Mouse (Mus musculus) small intestine, adult 2 months (tissue): ENCODE results near the gene Lmbr1l. TPM values are rescaled to one million over a fixed set of nuclear protein-coding genes. Genes with fewer than 3 reads are reported as not detected.
A peak's percentile ranks its signal among the peaks of the same experiment; 100 is the strongest.
"Not testable (repeated sequence)": the region's sequence is repeated elsewhere in the genome, so short reads cannot be mapped to it uniquely, and the experiment has no call there.

ENCODE experiments used
- H3K27ac ChIP-seq: fragments of 200-500 bp; 2 replicates; pipeline ENCODE4 v1.5.1; 2012; ENCODE audit warnings: low read depth, low read length, control low read depth, inconsistent platforms; ENCODE audit not compliant: insufficient read depth
- H3K27me3 ChIP-seq: fragments of 200-500 bp; 2 replicates; pipeline ENCODE4 v1.6.1; 2012; ENCODE audit warnings: mild to moderate bottlenecking, moderate library complexity, low read length, inconsistent platforms; ENCODE audit not compliant: control insufficient read depth, insufficient read depth
- H3K36me3 ChIP-seq: fragments of 200-500 bp; 2 replicates; pipeline ENCODE4 v1.6.1; 2012; ENCODE audit warnings: mild to moderate bottlenecking, low read length, control low read depth, inconsistent platforms; ENCODE audit not compliant: control insufficient read depth, insufficient read depth
- H3K4me1 ChIP-seq: fragments of 200-500 bp; 2 replicates; pipeline ENCODE4 v1.6.1; 2012; ENCODE audit warnings: low read length, inconsistent platforms, mixed read lengths; ENCODE audit not compliant: control insufficient read depth, insufficient read depth, insufficient read length
- H3K4me3 ChIP-seq: fragments of 200-500 bp; 2 replicates; pipeline ENCODE4 v1.5.1; 2012; ENCODE audit warnings: low read depth, mild to moderate bottlenecking, control low read depth, inconsistent platforms, low read length, moderate library complexity
- CTCF ChIP-seq: fragments of 200-500 bp; IDR thresholded peaks from 2 replicates; pipeline ENCODE4 v1.5.1; 2012; ENCODE audit warnings: low read depth, mild to moderate bottlenecking, control low read depth, inconsistent platforms, low read length, moderate library complexity, mixed read lengths; ENCODE audit not compliant: insufficient replicate concordance, insufficient read length; ENCODE audit errors: extremely low read depth
- POLR2A ChIP-seq: fragments of 200-500 bp; IDR thresholded peaks from 2 replicates; pipeline ENCODE4 v1.6.1; 2012; ENCODE audit warnings: low read depth, mild to moderate bottlenecking, control low read depth, inconsistent platforms, low read length, moderate library complexity
- WGBS: fragments of 180-500 bp; shearing (Covaris S2); methylation state at CpG from one replicate; pipeline ENCODE4 v1.1.7; 2018; 5-methylcytosine and 5-hydroxymethylcytosine counted together
- polyA plus RNA-seq: library from polyadenylated mRNA; depleted of rRNA; stranded (reverse); fragments of >200 nt; gene quantifications from 2 replicates; pipeline ENCODE4 v1.2.3, GENCODE M21; 2012

Gene Lmbr1l
- polyA plus RNA-seq, 1 experiment, result 395 TPM

GRCm38 (mm10) chr15:98924682-98925081 lies 6.7 kb upstream of the Lmbr1l start:
- H3K4me3 ChIP-seq, result no peak overlapping the region
- TF ChIP-seq POLR2A, result no peak
- TF ChIP-seq CTCF, result no peak
- peak overlapping the region; percentile 59 for H3K27ac ChIP-seq
- WGBS, result 30% methylated on average over 3 of the region's 3 CpGs
- no peaks in the 10 kb centered on the region for H3K36me3 ChIP-seq
- H3K27me3 ChIP-seq, result no peaks in the 10 kb centered on the region
- H3K4me1 ChIP-seq, result peaks cover 11% of the 10 kb centered on the region; the same call in 1 of the 2 replicates

- Histone ChIP-seq H3K4me3 (no peak overlapping the region), H3K27ac (peak overlapping the region; percentile 83), H3K27me3 (no peaks in the 10 kb centered on the region), H3K4me1 (peaks cover 11% of the 10 kb centered on the region; the same call in 1 of the 2 replicates), H3K36me3 (no peaks in the 10 kb centered on the region)
- WGBS, result 63% methylated on average over 2 of the region's 2 CpGs
- TF ChIP-seq CTCF (no peak), POLR2A (no peak)
Measured at GRCm38 (mm10) chr15:98923031-98923537, 5.1 kb upstream of the Lmbr1l start.

GRCm38 (mm10) chr15:98922581-98922980 lies 4.5 kb upstream of the Lmbr1l start:
- H3K27me3 ChIP-seq, result no peaks in the 10 kb centered on the region
- H3K27ac ChIP-seq, result peak overlapping the region; percentile 83
- no peak overlapping the region for H3K4me3 ChIP-seq
- WGBS, result 21% methylated on average over 3 of the region's 3 CpGs
- no peaks in the 10 kb centered on the region for H3K36me3 ChIP-seq
- no peak for TF ChIP-seq POLR2A
- peaks cover 11% of the 10 kb centered on the region; the same call in 1 of the 2 replicates for H3K4me1 ChIP-seq

GRCm38 (mm10) chr15:98921510-98921909 lies 3.5 kb upstream of the Lmbr1l start:
- 93% methylated on average over 5 of the region's 5 CpGs for WGBS
- TF ChIP-seq POLR2A (no peak), CTCF (no peak)
- Histone ChIP-seq H3K4me1 (peaks cover 11% of the 10 kb centered on the region; the same call in 1 of the 2 replicates), H3K4me3 (no peak overlapping the region), H3K27ac (peak overlapping the region; percentile 83; the same call in 1 of the 2 replicates), H3K36me3 (no peaks in the 10 kb centered on the region), H3K27me3 (no peaks in the 10 kb centered on the region)

GRCm38 (mm10) chr15:98918499-98918895 lies 466 bp upstream of the Lmbr1l start:
- 7% methylated on average over 8 of the region's 8 CpGs for WGBS
- H3K36me3 ChIP-seq, H3K27me3 ChIP-seq: not testable (repeated sequence)
- H3K4me3 ChIP-seq, result peak overlapping the region; percentile 78
- peaks cover 11% of the 10 kb centered on the region; the same call in 1 of the 2 replicates for H3K4me1 ChIP-seq
- H3K27ac ChIP-seq, result peak overlapping the region; percentile 55; the same call in 1 of the 2 replicates

- TF ChIP-seq CTCF (no peak), POLR2A (no peak)
- Histone ChIP-seq H3K4me1 (peaks cover 3% of the 10 kb centered on the region; the same call in 1 of the 2 replicates), H3K27me3 (no peaks in the 10 kb centered on the region), H3K4me3 (peak overlapping the region; percentile 78), H3K36me3 (peaks cover 22% of the 10 kb centered on the region), H3K27ac (peak overlapping the region; percentile 40)
- under 1% methylated on average over 14 of the region's 14 CpGs for WGBS
Measured at GRCm38 (mm10) chr15:98917091-98917490, 940 bp downstream of the Lmbr1l start.

GRCm38 (mm10) chr15:98916016-98916415 lies 2.0 kb downstream of the Lmbr1l start:
- WGBS, result 88% methylated on average over 4 of the region's 4 CpGs
- Histone ChIP-seq H3K27me3 (no peaks in the 10 kb centered on the region), H3K27ac (no peak overlapping the region), H3K4me1 (peaks cover 2% of the 10 kb centered on the region; the same call in 1 of the 2 replicates), H3K4me3 (no peak overlapping the region), H3K36me3 (peaks cover 32% of the 10 kb centered on the region)
- TF ChIP-seq POLR2A (no peak), CTCF (no peak)

- H3K4me1 ChIP-seq, result peaks cover 2% of the 10 kb centered on the region; the same call in 1 of the 2 replicates
- TF ChIP-seq POLR2A (no peak), CTCF (no peak)
- no peaks in the 10 kb centered on the region for H3K27me3 ChIP-seq
- peaks cover 39% of the 10 kb centered on the region for H3K36me3 ChIP-seq
- H3K27ac ChIP-seq, result no peak overlapping the region
- WGBS, result 93% methylated on average over 6 of the region's 6 CpGs
- H3K4me3 ChIP-seq, result no peak overlapping the region
Measured at GRCm38 (mm10) chr15:98914903-98915302, 3.1 kb downstream of the Lmbr1l start.
